Mouse (Mus musculus) forebrain, embryonic 13.5 days (tissue): ENCODE data around the gene Rpl31. TPM values are rescaled to one million over a fixed set of nuclear protein-coding genes. Genes with fewer than 3 reads are reported as not detected.

Source experiments
- ATAC-seq: fragments of 200-750 bp; cut with Nextera tagmentation; 2 replicates; pipeline ENCODE4 v1.8.0; 2017
- H3K27ac ChIP-seq: fragments of 300-500 bp; sonication (generic); 2 replicates; pipeline ENCODE4 v1.5.1; 2015; ENCODE audit warnings: inconsistent platforms, mild to moderate bottlenecking, moderate library complexity
- H3K27me3 ChIP-seq: fragments of 300-500 bp; sonication (generic); 2 replicates; pipeline ENCODE4 v1.6.1; 2015; ENCODE audit warnings: mild to moderate bottlenecking, inconsistent platforms
- H3K36me3 ChIP-seq: fragments of 300-500 bp; sonication (generic); 2 replicates; pipeline ENCODE4 v1.6.1; 2015; ENCODE audit warnings: mild to moderate bottlenecking, inconsistent platforms; ENCODE audit not compliant: poor library complexity, severe bottlenecking
- H3K4me1 ChIP-seq: fragments of 300-500 bp; sonication (generic); 2 replicates; pipeline ENCODE4 v1.6.1; 2015; ENCODE audit warnings: inconsistent platforms
- H3K4me2 ChIP-seq: fragments of 300-500 bp; sonication (generic); 2 replicates; pipeline ENCODE4 v1.6.1; 2015; ENCODE audit warnings: inconsistent platforms, mild to moderate bottlenecking, moderate library complexity
- H3K4me3 ChIP-seq: fragments of 300-500 bp; sonication (generic); 2 replicates; pipeline ENCODE4 v1.5.1; 2015; ENCODE audit warnings: mild to moderate bottlenecking, inconsistent platforms
- H3K9ac ChIP-seq: fragments of 300-500 bp; sonication (generic); 2 replicates; pipeline ENCODE4 v1.6.1; 2015; ENCODE audit warnings: mild to moderate bottlenecking, inconsistent platforms
- H3K9me3 ChIP-seq: fragments of 300-500 bp; sonication (generic); replicated peaks from 2 replicates; pipeline ENCODE4 v1.6.1; 2016; ENCODE audit warnings: inconsistent platforms
- WGBS: fragments of 180-500 bp; shearing (Covaris S2); methylation state at CpG from one replicate; pipeline ENCODE4 v1.1.7; 2015; 5-methylcytosine and 5-hydroxymethylcytosine counted together
- polyA plus RNA-seq: library from polyadenylated mRNA; unstranded; fragments of >200 nt; fragmentation: Nextera tagmentation; extraction: Ambion mirVana; gene quantifications from 2 replicates; pipeline ENCODE4 v1.2.1, GENCODE M21; 2015

Rpl31 gene
- polyA plus RNA-seq, 1 experiment from 2014 or later: 458 TPM

DNA sequence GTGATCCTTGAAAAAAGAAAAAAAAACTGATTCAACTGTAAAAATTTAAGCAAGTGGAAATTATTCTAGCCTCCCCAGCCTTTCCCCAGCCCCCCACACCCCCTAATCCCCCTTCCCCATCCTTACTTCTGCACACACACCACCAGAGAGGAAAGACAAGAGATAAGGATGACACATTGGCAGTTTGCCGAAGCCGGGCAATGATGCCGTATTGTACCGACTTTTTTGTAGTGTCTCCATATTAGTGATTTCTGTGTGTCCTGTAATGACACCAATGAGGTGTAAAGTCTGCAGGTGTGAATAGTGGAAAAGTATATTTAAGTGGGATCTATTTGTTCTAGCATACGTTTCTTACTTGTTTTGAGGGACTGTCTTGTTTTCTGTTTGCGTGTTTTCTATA is 27.5 kb upstream of the Rpl31 start:
- no peaks in the 10 kb centered on the region for H3K4me1 ChIP-seq
- H3K36me3 ChIP-seq: no peaks in the 10 kb centered on the region
- 86% methylated on average over 6 of the region's 6 CpGs for WGBS
- H3K4me3 ChIP-seq: no peak overlapping the region
- H3K27ac ChIP-seq: no peak overlapping the region
- no peaks in the 10 kb centered on the region for H3K9me3 ChIP-seq
- no peak overlapping the region for H3K4me2 ChIP-seq
- ATAC-seq: no peak
- 0 out of 2 replicates have a peak, but pooled peaks cover 3% of the 10 kb centered on the region for H3K27me3 ChIP-seq
- no peak overlapping the region for H3K9ac ChIP-seq

DNA sequence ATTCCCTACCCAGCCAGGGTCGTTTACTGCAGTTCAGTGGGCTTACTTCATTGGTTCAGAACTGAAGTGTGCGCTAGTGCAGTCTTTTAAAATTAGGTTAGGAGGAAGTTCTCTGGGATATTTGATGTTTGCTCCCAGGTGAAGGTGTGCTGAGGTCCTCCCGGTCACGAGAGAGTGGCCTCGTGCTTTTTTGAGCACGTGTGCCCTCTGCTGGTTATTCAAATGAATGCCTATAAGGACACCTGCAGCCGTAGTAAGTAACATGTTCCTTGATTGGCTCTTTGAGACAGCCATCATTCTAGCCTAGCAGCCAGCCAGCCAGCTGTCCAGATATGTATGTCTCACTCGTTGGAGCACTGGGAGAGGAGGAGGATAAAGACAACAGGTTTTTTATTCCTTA is 27.0 kb upstream of the Rpl31 start:
- Histone ChIP-seq H3K9me3 (no peaks in the 10 kb centered on the region), H3K4me3 (no peak overlapping the region), H3K27me3 (0 out of 2 replicates have a peak, but pooled peaks cover 3% of the 10 kb centered on the region), H3K36me3 (no peaks in the 10 kb centered on the region), H3K27ac (no peak overlapping the region), H3K4me1 (no peaks in the 10 kb centered on the region), H3K4me2 (no peak overlapping the region), H3K9ac (no peak overlapping the region)
- 21% methylated on average over 8 of the region's 8 CpGs for WGBS
- ATAC-seq: peak; percentile 69

DNA sequence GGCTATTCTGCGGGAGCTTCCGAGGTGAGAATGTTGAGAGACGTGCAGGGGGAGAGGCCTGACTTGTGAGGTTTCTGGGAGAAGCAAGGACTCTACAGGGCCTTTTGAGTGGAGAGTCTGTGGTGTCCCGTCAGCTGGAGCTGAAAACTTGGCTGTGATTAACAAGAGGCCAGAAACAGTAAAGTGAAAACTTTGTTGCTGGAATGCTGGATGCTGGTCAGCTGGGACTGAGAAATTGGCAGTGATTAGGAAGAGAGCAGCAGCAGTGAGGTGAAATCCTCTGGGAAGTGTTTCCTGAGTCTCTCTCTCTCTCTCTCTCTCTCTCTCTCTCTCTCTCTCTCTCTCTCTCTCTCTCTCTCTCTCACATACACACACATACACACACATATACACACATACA is 25.8 kb upstream of the Rpl31 start:
- Histone ChIP-seq H3K4me3 (no peak overlapping the region), H3K36me3 (no peaks in the 10 kb centered on the region), H3K27ac (no peak overlapping the region), H3K27me3 (no peaks in the 10 kb centered on the region), H3K4me2 (no peak overlapping the region), H3K9ac (no peak overlapping the region), H3K4me1 (no peaks in the 10 kb centered on the region), H3K9me3 (no peaks in the 10 kb centered on the region)
- WGBS: 81% methylated on average over 4 of the region's 4 CpGs
- no peak for ATAC-seq

DNA sequence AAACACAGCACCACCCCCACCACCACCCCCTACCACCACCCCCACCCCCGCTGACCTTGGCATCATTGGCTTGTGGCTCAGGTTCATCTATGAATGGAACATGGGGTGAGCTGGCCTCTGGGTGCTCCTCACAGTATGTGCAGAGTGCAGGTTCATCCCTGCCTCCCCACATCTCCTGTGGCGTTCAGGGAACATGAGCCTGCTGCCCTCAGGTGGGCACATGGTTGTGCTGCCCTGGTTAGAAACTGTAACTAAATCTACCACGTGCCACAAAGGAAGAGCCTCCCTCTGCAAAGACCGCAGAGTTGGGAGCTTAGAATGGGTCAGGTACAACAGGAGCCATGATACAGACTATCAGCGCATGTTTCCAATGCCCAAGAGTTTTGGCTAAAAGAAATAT is 24.4 kb upstream of the Rpl31 start:
- no peak for ATAC-seq
- Histone ChIP-seq H3K4me2 (no peak overlapping the region), H3K9ac (no peak overlapping the region), H3K36me3 (no peaks in the 10 kb centered on the region), H3K4me1 (no peaks in the 10 kb centered on the region), H3K27me3 (no peaks in the 10 kb centered on the region), H3K9me3 (no peaks in the 10 kb centered on the region), H3K27ac (no peak overlapping the region), H3K4me3 (no peak overlapping the region)
- 78% methylated on average over 5 of the region's 5 CpGs for WGBS

DNA sequence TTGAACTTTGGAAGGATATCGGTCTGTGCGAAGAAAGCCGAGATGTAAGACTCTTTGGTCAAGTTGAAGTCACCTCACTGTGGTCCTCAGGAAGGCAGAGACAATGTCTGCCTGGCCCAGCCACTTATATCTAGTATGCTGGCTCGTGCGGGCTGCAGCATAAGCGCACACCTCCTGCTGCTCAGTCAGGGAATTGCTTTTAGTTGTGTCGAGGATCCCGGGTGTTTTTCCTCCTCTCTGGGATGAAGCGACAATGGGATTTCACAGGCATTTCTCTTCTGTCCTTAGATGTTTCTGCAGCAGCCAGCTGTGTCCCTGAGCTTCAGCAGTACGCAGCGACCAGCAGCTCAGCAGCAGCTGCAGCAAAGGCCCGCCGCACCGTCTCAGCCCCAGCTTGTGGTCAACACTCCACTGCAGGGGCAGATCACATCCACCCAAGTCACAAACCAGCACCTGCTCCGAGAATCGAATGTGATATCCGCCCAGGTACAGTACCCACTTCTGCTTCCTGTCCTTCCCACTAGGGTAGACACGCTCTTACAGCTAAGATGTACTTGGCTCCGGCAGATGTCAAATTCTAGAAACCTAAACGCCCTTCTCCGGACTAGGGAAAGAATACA is 22.6 kb upstream of the Rpl31 start:
- no peak overlapping the region for H3K9ac ChIP-seq
- no peaks in the 10 kb centered on the region for H3K9me3 ChIP-seq
- H3K27ac ChIP-seq: no peak overlapping the region
- no peaks in the 10 kb centered on the region for H3K27me3 ChIP-seq
- WGBS: 62% methylated on average over 21 of the region's 21 CpGs
- no peaks in the 10 kb centered on the region for H3K4me1 ChIP-seq
- ATAC-seq: 0 out of 2 replicates have a peak, but pooled peaks have one; percentile 33
- H3K4me2 ChIP-seq: no peak overlapping the region
- no peak overlapping the region for H3K4me3 ChIP-seq
- no peaks in the 10 kb centered on the region for H3K36me3 ChIP-seq

- no peak for ATAC-seq
- Histone ChIP-seq H3K9ac (no peak overlapping the region), H3K4me2 (no peak overlapping the region), H3K4me3 (no peak overlapping the region), H3K36me3 (no peaks in the 10 kb centered on the region), H3K27me3 (no peaks in the 10 kb centered on the region), H3K4me1 (no peaks in the 10 kb centered on the region), H3K9me3 (no peaks in the 10 kb centered on the region), H3K27ac (no peak overlapping the region)
- WGBS: 94% methylated on average over 1 of the region's 1 CpGs
Observed at GRCm38 (mm10) chr1:39349001-39349400, 18.6 kb upstream of the Rpl31 start.

DNA sequence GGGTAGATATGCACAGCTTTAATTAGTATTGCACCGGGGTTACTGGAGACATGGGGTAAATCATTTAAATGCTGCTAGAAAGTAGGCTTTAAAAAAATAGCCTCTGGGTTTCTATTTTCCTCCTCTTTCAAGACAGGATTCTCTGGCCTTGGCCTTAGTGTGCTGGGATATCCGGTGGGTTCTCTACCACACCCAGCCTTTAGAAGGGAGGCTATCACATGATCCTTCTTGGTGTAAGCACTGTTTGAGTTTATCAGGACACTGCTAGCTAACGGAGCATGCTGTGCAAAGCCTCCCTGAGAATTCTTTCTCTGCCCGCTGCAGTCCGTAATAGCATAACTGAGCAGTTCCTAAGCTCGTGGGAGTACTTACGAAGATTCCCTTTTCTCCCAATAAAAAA is 18.2 kb upstream of the Rpl31 start:
- Histone ChIP-seq H3K9ac (no peak overlapping the region), H3K9me3 (no peaks in the 10 kb centered on the region), H3K4me3 (no peak overlapping the region), H3K4me2 (no peak overlapping the region), H3K27me3 (no peaks in the 10 kb centered on the region), H3K4me1 (no peaks in the 10 kb centered on the region), H3K27ac (no peak overlapping the region), H3K36me3 (no peaks in the 10 kb centered on the region)
- 91% methylated on average over 7 of the region's 7 CpGs for WGBS
- ATAC-seq: no peak

DNA sequence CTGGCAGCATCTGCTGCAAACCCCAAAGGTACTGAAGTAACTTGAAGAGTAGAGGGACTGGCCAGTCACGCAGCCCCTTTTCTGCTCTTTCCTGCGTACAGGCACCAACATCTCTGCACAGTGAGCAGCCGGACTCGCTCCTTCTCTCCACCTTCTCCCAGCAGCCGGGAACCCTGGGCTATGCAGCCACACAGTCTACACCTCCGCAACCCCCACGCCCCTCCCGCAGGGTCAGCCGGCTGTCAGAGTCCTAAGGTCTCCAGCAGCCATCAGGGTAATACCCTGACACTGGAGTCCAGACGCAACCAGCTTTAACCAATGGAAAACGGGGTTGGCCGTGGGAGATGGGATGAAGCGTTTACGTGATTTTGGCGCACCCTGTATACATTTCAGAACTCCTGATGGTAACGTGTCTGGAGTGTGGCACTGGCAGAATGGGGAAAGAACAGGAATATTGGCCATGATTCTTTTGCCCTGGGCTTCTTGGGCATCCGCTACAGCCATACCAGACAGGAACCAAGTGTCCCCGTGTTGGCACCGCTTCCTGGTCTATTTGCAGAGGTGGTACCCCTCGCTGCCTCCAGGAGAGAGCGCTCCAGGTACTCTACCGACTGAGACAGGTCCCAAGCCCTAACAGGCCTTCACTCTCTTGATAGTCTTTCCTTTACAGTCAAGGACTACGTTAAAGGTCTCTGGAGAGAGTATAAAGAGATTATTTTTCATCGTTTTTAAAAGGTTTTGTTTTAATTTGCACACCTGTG is 5.7 kb upstream of the Rpl31 start:
- 32% methylated on average over 24 of the region's 24 CpGs for WGBS
- H3K9ac ChIP-seq: peak overlapping the region; percentile 7; the same call in 1 of the 2 replicates

DNA sequence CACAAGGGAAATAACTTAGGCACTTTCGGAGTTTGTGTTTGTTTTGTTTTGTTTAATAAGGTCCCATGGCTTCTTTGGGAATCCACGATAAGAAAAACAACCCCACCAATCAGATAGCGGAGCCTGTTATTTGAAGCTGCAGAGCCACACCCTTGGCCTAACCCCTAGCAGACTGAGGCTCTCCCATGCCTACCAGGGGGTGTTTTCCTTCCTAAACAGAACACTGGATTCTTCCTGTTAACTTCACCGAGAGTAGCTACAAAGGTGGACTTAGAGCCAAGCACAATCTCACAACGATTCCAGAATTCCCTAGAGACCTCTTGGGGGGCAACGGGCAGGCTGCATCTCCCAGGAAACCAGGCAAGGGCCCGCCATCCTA is 5.1 kb upstream of the Rpl31 start:
- ATAC-seq: no peak
- Histone ChIP-seq H3K27me3 (peaks cover 4% of the 10 kb centered on the region; the same call in 1 of the 2 replicates), H3K4me1 (peaks cover 7% of the 10 kb centered on the region), H3K9ac (no peak overlapping the region), H3K4me2 (no peak overlapping the region), H3K27ac (no peak overlapping the region), H3K36me3 (no peaks in the 10 kb centered on the region), H3K4me3 (no peak overlapping the region), H3K9me3 (no peaks in the 10 kb centered on the region)
- WGBS: 69% methylated on average over 7 of the region's 7 CpGs

More for the DNA sequence above, 5.7 kb upstream of the Rpl31 start:
- Histone ChIP-seq H3K27me3 (peaks cover 4% of the 10 kb centered on the region; the same call in 1 of the 2 replicates), H3K9me3 (no peaks in the 10 kb centered on the region), H3K4me1 (peaks cover 4% of the 10 kb centered on the region), H3K27ac (no peak overlapping the region), H3K4me2 (peak overlapping the region; percentile 51), H3K36me3 (no peaks in the 10 kb centered on the region), H3K4me3 (peak overlapping the region; percentile 20)
- ATAC-seq: no peak

DNA sequence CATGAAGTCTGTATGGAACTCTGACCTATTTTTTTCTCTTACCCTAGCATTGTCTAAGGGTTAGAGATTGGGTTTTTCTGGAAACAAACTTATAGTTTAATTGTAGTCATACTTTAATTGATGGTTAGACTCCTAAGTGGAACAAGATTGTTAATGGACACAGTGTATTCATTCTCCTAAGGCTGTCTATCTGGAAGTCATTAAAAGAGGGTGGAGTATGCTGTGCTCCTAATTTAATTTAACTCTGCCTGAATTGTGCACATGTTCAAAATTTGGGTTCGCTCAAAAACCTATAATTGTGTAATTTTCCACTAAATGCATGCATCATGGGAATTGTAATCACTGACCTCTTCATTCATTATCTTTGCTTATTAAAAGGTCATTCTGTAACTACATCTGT is 2.1 kb upstream of the Rpl31 start:
- no peak for ATAC-seq
- H3K27ac ChIP-seq: no peak overlapping the region
- H3K4me3 ChIP-seq: no peak overlapping the region
- H3K4me2 ChIP-seq: no peak overlapping the region
- peaks cover 16% of the 10 kb centered on the region for H3K36me3 ChIP-seq
- no peaks in the 10 kb centered on the region for H3K9me3 ChIP-seq
- 86% methylated on average over 1 of the region's 1 CpGs for WGBS
- H3K27me3 ChIP-seq: peaks cover 4% of the 10 kb centered on the region; the same call in 1 of the 2 replicates
- H3K4me1 ChIP-seq: peaks cover 20% of the 10 kb centered on the region
- no peak overlapping the region for H3K9ac ChIP-seq

DNA sequence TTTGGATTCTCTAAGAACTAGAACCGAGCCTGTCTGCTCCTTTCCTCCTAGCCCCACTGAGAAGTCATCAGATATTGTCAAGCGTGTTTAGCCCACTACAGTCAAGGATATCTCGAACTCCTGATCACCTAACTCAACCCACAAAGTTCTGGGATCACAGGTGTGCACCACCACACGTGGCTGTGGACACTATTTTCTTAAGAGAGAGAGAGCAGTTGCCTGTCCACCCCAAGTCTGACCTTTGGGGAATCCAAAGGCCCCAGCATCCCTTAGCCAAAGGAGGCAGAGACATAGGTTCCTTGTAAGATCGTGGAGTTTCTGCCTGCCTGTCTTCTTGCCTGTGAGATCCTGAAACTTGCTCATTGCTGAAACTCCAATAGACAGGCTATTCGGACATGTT is 597 bp upstream of the Rpl31 start:
- peak; percentile 4 for ATAC-seq
- 20% methylated on average over 6 of the region's 6 CpGs for WGBS

GRCm38 (mm10) chr1:39368267-39368841 is 712 bp downstream of the Rpl31 start:
- H3K27me3 ChIP-seq: no peaks in the 10 kb centered on the region
- H3K4me2 ChIP-seq: peak overlapping the region; percentile 86
- H3K36me3 ChIP-seq: peaks cover 44% of the 10 kb centered on the region
- H3K4me1 ChIP-seq: peaks cover 20% of the 10 kb centered on the region
- peak overlapping the region; percentile 90 for H3K27ac ChIP-seq
- under 1% methylated on average over 34 of the region's 34 CpGs for WGBS
- peak; percentile 48 for ATAC-seq
- H3K9ac ChIP-seq: peak overlapping the region; percentile 99
- peak overlapping the region; percentile 95 for H3K4me3 ChIP-seq
- H3K9me3 ChIP-seq: no peaks in the 10 kb centered on the region

More for the DNA sequence above, 597 bp upstream of the Rpl31 start:
- Histone ChIP-seq H3K9ac (peak overlapping the region; percentile 61), H3K4me1 (peaks cover 20% of the 10 kb centered on the region), H3K27me3 (no peaks in the 10 kb centered on the region; the same call in 1 of the 2 replicates), H3K36me3 (peaks cover 31% of the 10 kb centered on the region), H3K4me3 (peak overlapping the region; percentile 95), H3K4me2 (peak overlapping the region; percentile 62), H3K9me3 (no peaks in the 10 kb centered on the region), H3K27ac (peak overlapping the region; percentile 54; the same call in 1 of the 2 replicates)
